Mouse (Mus musculus): ENCODE measurements around the gene Gsk3a.

DNA sequence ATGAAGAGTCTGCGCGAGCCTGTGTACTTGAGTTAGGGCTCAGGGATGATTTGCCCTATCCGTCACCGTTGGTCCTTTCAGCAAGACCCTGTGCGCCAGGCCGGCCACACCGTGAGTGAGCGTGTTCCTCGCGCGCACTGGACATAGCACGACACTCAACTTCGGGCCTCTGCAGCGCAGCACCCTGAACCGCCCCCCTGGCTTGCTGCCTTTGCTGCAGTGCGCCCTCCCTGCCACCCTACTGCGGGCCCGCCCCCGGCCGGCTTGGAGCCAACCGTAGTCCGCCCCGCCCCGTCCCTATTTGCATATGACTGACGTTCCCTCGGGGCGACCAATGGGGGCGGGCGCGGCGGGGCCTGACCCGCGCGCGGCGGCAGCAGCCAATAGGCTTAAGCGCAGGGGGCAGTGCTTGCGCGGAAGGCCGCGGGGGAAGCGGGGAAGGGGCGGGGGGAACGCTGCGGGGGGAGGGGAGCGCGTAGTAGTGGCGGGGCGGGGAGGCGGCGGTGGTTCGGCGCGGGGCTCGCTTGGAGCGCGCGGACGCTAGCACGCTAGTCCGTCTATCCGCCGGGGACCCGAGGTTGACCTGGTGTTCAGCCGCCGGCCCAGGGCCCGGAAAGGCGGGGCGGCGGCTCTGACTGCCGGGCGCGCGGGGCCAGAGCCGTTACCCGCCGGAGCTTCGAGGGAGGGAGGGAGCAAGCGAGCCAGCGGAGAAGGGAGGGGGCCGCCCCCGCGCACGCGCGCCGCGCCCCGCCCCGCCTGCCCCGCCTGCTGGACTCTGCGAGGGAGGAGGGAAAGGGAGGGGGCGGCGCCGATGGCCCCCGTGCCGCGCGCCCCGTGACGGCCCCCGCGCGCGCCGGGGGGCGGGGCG is 44.3 kb upstream of the Gsk3a start:
- TF ChIP-seq CTCF (conservative IDR thresholded peaks at IDR 0.05 in 1 of 2, IDR thresholded peaks at IDR 0.05 in 1 of 2; ENCODE audit: low read depth in 2 of 2, low read length in 2 of 2) (no peak), ZKSCAN1 (IDR thresholded peaks at IDR 0.05; ENCODE audit: borderline replicate concordance, low read depth, low read length) (no peak), EP300 (IDR thresholded peaks at IDR 0.05; ENCODE audit: low read length) (no peak), MEF2A (IDR thresholded peaks at IDR 0.05; ENCODE audit: borderline replicate concordance, low read depth, low read length) (peak; percentile 21; the same call in 1 of the 2 replicates), POLR2A (IDR thresholded peaks at IDR 0.05; ENCODE audit: low read depth, low read length) (peak; percentile 82), TCF12 (IDR thresholded peaks at IDR 0.05; ENCODE audit: low read depth, low read length) (peak; percentile 58)

Data from CH12.LX (cell line).